Mouse (Mus musculus): ENCODE data around the gene Gpc5. TPM values are rescaled to one million over a fixed set of nuclear protein-coding genes. Genes with fewer than 3 reads are reported as not detected.
"Not testable (repeated sequence)": the region's sequence is repeated elsewhere in the genome, so short reads cannot be mapped to it uniquely, and the experiment has no call there.

The Gpc5 gene
- not detected for total RNA-seq (2021)
- long read RNA-seq, experiment 1, result 0 reads
- long read RNA-seq, experiment 2, result 0 reads

GRCm38 (mm10) chr14:115092081-115092480 lies at the start of gene Gpc5:
Gene Gpc5 (plus strand): TSS chr14:115092215.
- intact Hi-C loops (cut with DNase I; ENCODE audit: low total_unique reads), result no loop called here
- DNase-seq, result peak; percentile 86

- intact Hi-C loops (cut with DNase I; ENCODE audit: low total_unique reads), result no loop called here
- no peak for DNase-seq
These were observed 49.4 kb upstream of the Gpc5 start for GRCm38 (mm10) chr14:115042660-115043059.

- no peak for DNase-seq
- intact Hi-C loops (cut with DNase I; ENCODE audit: low total_unique reads), result no loop called here
These were observed 48.0 kb upstream of the Gpc5 start for GRCm38 (mm10) chr14:115044016-115044415.

DNA sequence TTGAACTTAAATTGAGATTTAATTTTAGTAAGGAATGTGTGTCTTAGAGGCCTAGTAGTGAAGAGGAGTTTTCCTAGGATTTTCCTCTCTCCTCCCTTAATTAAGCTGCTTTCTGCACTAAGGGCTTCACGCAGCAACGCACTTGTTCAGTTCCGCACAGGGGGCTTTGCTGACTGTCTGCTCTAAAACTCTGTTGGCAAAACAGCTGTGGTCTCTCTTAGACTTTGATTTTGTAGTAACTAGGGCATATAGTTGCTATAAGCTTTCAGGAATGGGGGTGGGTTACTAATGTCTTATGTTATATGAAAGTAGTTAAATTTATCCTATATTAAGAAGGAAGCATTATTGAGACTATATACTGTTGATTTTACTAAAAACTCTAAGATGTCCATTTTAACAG lies 46.3 kb upstream of the Gpc5 start:
- intact Hi-C loops (cut with DNase I; ENCODE audit: low total_unique reads), result no loop called here
- DNase-seq, result no peak

- intact Hi-C loops (cut with DNase I; ENCODE audit: low total_unique reads), result no loop called here
- DNase-seq, result no peak
These were observed 44.7 kb upstream of the Gpc5 start for GRCm38 (mm10) chr14:115047316-115047715.

- no peak for DNase-seq
These were observed 43.8 kb upstream of the Gpc5 start for GRCm38 (mm10) chr14:115047990-115048862.

DNA sequence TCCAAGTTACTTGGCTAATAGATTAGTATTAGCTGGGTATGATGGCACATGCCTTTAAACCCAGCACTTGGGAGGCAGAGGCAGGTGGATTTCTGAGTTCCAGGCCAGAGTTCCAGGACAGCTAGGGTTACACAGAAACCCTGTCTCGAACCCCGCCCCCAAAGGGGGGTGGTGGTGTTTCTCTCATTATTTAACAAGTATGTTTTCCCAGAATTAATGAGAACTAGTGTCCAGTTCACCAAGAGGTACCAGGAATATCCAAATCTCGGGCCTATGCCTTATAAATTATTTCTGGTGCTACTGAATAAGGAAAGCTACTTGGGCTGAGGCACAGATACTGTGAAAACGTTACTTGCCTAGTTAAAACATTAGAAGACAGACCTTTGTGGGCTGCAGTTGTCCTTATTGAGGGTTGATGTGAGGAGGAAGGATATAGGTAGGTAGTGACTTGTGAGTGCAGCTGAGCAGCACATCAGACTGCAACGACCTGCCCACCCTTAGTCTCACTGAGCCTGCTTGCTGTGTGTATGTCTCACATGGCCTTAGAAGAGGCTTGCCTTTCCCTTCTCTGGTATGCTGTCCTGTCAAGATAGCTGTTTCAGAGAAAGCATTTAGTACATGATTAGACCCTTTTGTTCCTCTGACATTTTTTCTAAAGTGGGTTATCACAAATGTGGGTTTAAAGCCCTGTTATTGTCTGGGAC lies 43.0 kb upstream of the Gpc5 start:
- intact Hi-C loops (cut with DNase I; ENCODE audit: low total_unique reads), result no loop called here
- no peak for DNase-seq

More at GRCm38 (mm10) chr14:115047990-115048862, 43.8 kb upstream of the Gpc5 start:
- intact Hi-C loops (cut with DNase I; ENCODE audit: low total_unique reads), result no loop called here

- intact Hi-C loops (cut with DNase I; ENCODE audit: low total_unique reads), result no loop called here
- no peak for DNase-seq
These were observed 42.2 kb upstream of the Gpc5 start for GRCm38 (mm10) chr14:115049831-115050230.

- DNase-seq, result no peak
- intact Hi-C loops (cut with DNase I; ENCODE audit: low total_unique reads), result no loop called here
These were observed 40.8 kb upstream of the Gpc5 start for GRCm38 (mm10) chr14:115051106-115051760.

DNA sequence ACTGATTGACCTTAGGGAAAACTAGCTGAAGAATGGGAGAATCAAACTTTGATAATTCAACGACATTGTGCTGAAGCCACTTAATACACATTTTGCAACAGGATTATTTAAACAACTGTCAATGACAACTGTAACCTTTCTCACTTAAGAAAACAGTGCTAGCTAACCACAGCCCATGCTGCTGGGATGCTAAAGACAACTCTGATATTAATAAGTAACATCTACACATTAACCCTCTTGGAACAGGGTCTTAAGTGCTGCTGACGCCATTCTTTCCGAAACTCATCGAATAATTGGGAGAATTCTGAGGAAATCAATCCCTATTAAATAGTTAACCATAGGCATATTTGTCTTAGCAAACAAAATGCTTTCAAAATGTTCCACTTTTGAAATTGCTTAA lies 39.6 kb upstream of the Gpc5 start:
- DNase-seq, result no peak
- intact Hi-C loops (cut with DNase I; ENCODE audit: low total_unique reads), result no loop called here

GRCm38 (mm10) chr14:115054252-115054651 lies 37.8 kb upstream of the Gpc5 start:
- intact Hi-C loops (cut with DNase I; ENCODE audit: low total_unique reads), result no loop called here
- DNase-seq, result no peak

GRCm38 (mm10) chr14:115057524-115057923 lies 34.5 kb upstream of the Gpc5 start:
- intact Hi-C loops (cut with DNase I; ENCODE audit: low total_unique reads), result no loop called here
- DNase-seq, result no peak

DNA sequence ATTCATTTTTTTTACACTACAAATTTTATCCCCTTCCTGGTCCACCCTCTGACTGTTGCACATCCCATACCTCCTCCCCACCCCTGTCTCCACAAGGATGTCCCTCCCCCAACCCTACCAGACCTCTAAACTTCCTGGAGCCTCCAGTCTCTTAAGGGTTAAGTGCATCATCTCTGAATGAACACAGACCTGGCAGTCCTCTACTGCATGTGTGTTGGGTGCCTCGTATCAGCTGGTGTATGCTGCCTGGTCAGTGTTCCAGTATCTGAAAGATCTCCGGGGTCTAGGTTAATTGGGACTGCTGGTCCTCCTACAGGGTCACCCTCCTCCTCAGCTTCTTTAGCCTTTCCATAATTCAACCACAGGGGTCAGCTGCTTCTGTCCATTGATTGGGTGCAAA lies 25.9 kb upstream of the Gpc5 start:
- intact Hi-C loops (cut with DNase I; ENCODE audit: low total_unique reads), result not testable (repeated sequence)

GRCm38 (mm10) chr14:115070534-115070933 lies 21.5 kb upstream of the Gpc5 start:
- intact Hi-C loops (cut with DNase I; ENCODE audit: low total_unique reads), result no loop called here
- no peak for DNase-seq

More for the DNA sequence above, 25.9 kb upstream of the Gpc5 start:
- not testable (repeated sequence) for DNase-seq

GRCm38 (mm10) chr14:115077340-115077739 lies 14.7 kb upstream of the Gpc5 start:
- no peak for DNase-seq
- intact Hi-C loops (cut with DNase I; ENCODE audit: low total_unique reads), result no loop called here

DNA sequence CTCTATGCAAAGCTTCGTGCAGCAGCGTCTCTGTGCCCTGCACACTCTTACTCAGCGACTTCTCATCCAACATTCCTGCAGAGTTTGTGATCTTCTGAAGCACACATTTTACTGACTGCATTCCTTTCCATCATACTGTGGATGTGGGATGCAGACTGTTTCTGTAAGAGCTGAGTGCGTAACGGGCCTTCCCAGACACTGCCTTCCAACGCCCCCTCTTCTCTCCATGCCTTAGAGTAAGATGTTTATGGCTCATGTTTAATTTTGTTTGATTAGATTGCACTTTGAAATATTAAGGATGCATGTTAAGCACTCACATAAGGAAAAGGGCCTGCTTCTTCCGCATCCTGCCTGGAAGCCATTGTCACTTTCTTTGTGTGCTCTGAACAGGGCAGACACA lies 14.0 kb upstream of the Gpc5 start:
- DNase-seq, result no peak
- intact Hi-C loops (cut with DNase I; ENCODE audit: low total_unique reads), result no loop called here

GRCm38 (mm10) chr14:115081728-115082502 lies 10.1 kb upstream of the Gpc5 start:
- no peak for DNase-seq
- intact Hi-C loops (cut with DNase I; ENCODE audit: low total_unique reads), result no loop called here

GRCm38 (mm10) chr14:115090516-115090915 lies 1.5 kb upstream of the Gpc5 start:
- no peak for DNase-seq
- intact Hi-C loops (cut with DNase I; ENCODE audit: low total_unique reads), result no loop called here

GRCm38 (mm10) chr14:115092510-115092909 lies 495 bp downstream of the Gpc5 start:
- intact Hi-C loops (cut with DNase I; ENCODE audit: low total_unique reads), result no loop called here
- DNase-seq, result peak; percentile 6

Measured in gastrocnemius, postnatal 14 days (tissue).